Mouse (Mus musculus) liver, postnatal 0 days (tissue): Measurements from ENCODE around the gene Shc2.

ENCODE experiments used
- CTCF ChIP-seq: sonication (generic); IDR thresholded peaks from 2 replicates; pipeline ENCODE4 v1.5.1; 2016; ENCODE audit warnings: antibody characterized with exemption, low read depth
- EP300 ChIP-seq: IDR thresholded peaks from 2 replicates; pipeline ENCODE4 v1.6.1; 2016; ENCODE audit warnings: antibody characterized with exemption, low read depth, mild to moderate bottlenecking

GRCm38 (mm10) chr10:79578276-79578675 lies 59.4 kb downstream of the Shc2 start:
- TF ChIP-seq CTCF (no peak), EP300 (no peak)
